Mouse (Mus musculus): ENCODE measurements around the gene Camk2d. TPM values are rescaled to one million over a fixed set of nuclear protein-coding genes. Genes with fewer than 3 reads are reported as not detected.

Gene Camk2d
- total and polyA plus RNA-seq, 3 experiments: 66.1 to 80.4 (median 77.3) TPM

GRCm38 (mm10) chr3:126595456-126595855 is 646 bp upstream of the Camk2d start:
- DNase-seq (ENCODE audit: extremely low read depth): no peak
- no peak overlapping the region for H3K4me3 ChIP-seq (replicated peaks in 1 of 3; ENCODE audit: low read depth in 2 of 3, low read length in 2 of 3, poor library complexity in 1 of 3)
- in situ Hi-C loops (cut with MboI; ENCODE audit: low pct_ligation_motif_present, low pct_unique_long_range_greater_than_20kb, low sequenced_read_pairs) (loop anchor here (5.0 to 10.0 kb wide), 2 partner anchors 67 to 179 kb away; no protein-coding TSS in a partner anchor), dilution Hi-C loops (cut with MboI; ENCODE audit: extremely low pct_ligation_motif_present, extremely low pct_unique_long_range_greater_than_20kb, low sequenced_read_pairs) (no loop called here)
- no peaks in the 10 kb centered on the region for H3K27me3 ChIP-seq (replicated peaks)
- peaks cover 3% of the 10 kb centered on the region for H3K9me3 ChIP-seq (replicated peaks; ENCODE audit: low read length)
- peaks cover 0 to 15% of the 10 kb centered on the region in 2 experiments; a peak in 2 of 4 replicates for H3K4me1 ChIP-seq (ENCODE audit: control insufficient read depth in 1 of 2, insufficient read depth in 2 of 2)
- peaks cover 4 to 9% of the 10 kb centered on the region in 2 experiments for H3K36me3 ChIP-seq (replicated peaks in 1 of 2; ENCODE audit: control insufficient read depth in 1 of 2, insufficient read depth in 1 of 2, low read length in 1 of 2)
- H3K27ac ChIP-seq (ENCODE audit: insufficient read depth, low read depth): no peak overlapping the region
- H3K79me2 ChIP-seq (replicated peaks; ENCODE audit: control insufficient read depth, extremely low read depth, insufficient read depth, poor library complexity, severe bottlenecking): peaks cover 26% of the 10 kb centered on the region
- H3K9ac ChIP-seq (ENCODE audit: insufficient read depth, low read depth): 0 out of 2 replicates have a peak overlapping the region, but pooled peaks have one; percentile 11
- H3K4me2 ChIP-seq (ENCODE audit: insufficient read depth, low read depth, poor library complexity, severe bottlenecking): peak overlapping the region; percentile 49; the same call in 1 of the 2 replicates
- TF ChIP-seq ZMIZ1 (IDR thresholded peaks at IDR 0.05; ENCODE audit: low read depth, low read length) (no peak), JUND (conservative IDR thresholded peaks at IDR 0.05; ENCODE audit: low read depth, low read length) (no peak), MAFK (IDR thresholded peaks at IDR 0.05; ENCODE audit: insufficient replicate concordance, low read length) (no peak), TBP (conservative IDR thresholded peaks at IDR 0.05; ENCODE audit: low read depth, low read length) (no peak), MYC (IDR thresholded peaks at IDR 0.05; ENCODE audit: low read depth, low read length) (no peak), HCFC1 (IDR thresholded peaks at IDR 0.05; ENCODE audit: low read depth, low read length) (no peak), USF2 (conservative IDR thresholded peaks at IDR 0.05; ENCODE audit: low read depth, low read length) (no peak), MXI1 (IDR thresholded peaks at IDR 0.05; ENCODE audit: low read depth, low read length) (no peak), CTCF (conservative IDR thresholded peaks at IDR 0.05 in 1 of 2, IDR thresholded peaks at IDR 0.05 in 1 of 2; ENCODE audit: low read depth in 2 of 2, low read length in 2 of 2) (no peak), TCF12 (IDR thresholded peaks at IDR 0.05; ENCODE audit: low read depth, low read length) (no peak), KAT2A (IDR thresholded peaks at IDR 0.05; ENCODE audit: insufficient replicate concordance, low read length) (no peak), ZKSCAN1 (IDR thresholded peaks at IDR 0.05; ENCODE audit: borderline replicate concordance, low read depth, low read length) (no peak), MAZ (IDR thresholded peaks at IDR 0.05; ENCODE audit: low read depth, low read length) (no peak), ZC3H11A (IDR thresholded peaks at IDR 0.05; ENCODE audit: low read depth, low read length) (no peak), JUN (IDR thresholded peaks at IDR 0.05; ENCODE audit: insufficient read depth, low read depth, low read length) (no peak)

DNA sequence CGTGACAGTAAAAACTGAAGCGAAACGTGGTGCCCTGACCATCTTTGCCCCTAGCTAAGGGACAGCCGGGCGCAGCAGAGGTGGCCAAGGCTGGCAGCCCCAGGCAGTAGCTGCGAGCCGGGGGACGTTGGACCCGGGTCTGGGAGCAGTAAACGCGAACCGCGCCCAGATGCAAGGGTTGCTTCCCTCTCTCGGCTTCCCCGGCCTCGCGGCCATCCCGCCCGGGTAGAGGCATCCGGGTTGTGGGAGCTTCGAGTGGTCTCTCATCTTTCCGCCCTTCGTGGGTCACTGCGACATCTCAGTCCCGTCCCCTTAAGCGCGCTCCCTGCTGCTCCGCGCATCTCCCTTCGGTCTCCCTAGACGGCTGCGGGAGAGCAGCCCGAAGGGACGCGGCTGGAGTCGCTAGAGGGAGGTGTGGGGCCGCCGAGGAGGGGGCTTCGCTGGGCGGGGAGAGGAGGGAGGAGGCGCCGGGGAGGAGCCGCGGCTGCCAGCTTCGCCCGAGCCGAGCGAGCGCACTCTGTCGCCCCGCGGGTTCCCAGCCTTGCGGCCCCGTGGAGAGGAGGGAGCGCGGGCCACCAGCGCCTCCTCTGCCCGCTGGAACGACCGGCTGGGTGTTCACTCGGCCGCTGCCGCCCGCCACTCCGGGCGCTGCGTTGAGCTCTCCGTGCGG is 524 bp downstream of the Camk2d start:
- dilution Hi-C loops (cut with MboI; ENCODE audit: extremely low pct_ligation_motif_present, extremely low pct_unique_long_range_greater_than_20kb, low sequenced_read_pairs) (no loop called here), in situ Hi-C loops (cut with MboI; ENCODE audit: low pct_ligation_motif_present, low pct_unique_long_range_greater_than_20kb, low sequenced_read_pairs) (loop anchor here (5.0 to 10.0 kb wide), 2 partner anchors 66 to 178 kb away; no protein-coding TSS in a partner anchor)
- H3K9me3 ChIP-seq (replicated peaks; ENCODE audit: low read length): peaks cover 7% of the 10 kb centered on the region
- peaks cover 0 to 17% of the 10 kb centered on the region in 2 experiments; a peak in 2 of 4 replicates for H3K4me1 ChIP-seq (ENCODE audit: control insufficient read depth in 1 of 2, insufficient read depth in 2 of 2)
- no peak for DNase-seq (ENCODE audit: extremely low read depth)
- H3K27ac ChIP-seq (ENCODE audit: insufficient read depth, low read depth): peak overlapping the region; percentile 88
- H3K79me2 ChIP-seq (replicated peaks; ENCODE audit: control insufficient read depth, extremely low read depth, insufficient read depth, poor library complexity, severe bottlenecking): peaks cover 36% of the 10 kb centered on the region
- H3K36me3 ChIP-seq (replicated peaks in 1 of 2; ENCODE audit: control insufficient read depth in 1 of 2, insufficient read depth in 1 of 2, low read length in 1 of 2): peaks cover 12 to 21% of the 10 kb centered on the region in 2 experiments
- peak overlapping the region; percentile 86 for H3K9ac ChIP-seq (ENCODE audit: insufficient read depth, low read depth)
- H3K4me3 ChIP-seq (replicated peaks in 1 of 3; ENCODE audit: low read depth in 2 of 3, low read length in 2 of 3, poor library complexity in 1 of 3): peak overlapping the region; percentile 81 to 97 (median 94)
- no peaks in the 10 kb centered on the region for H3K27me3 ChIP-seq (replicated peaks)
- H3K4me2 ChIP-seq (ENCODE audit: insufficient read depth, low read depth, poor library complexity, severe bottlenecking): peak overlapping the region; percentile 14; the same call in 1 of the 2 replicates
- TF ChIP-seq E2F4 (IDR thresholded peaks at IDR 0.05; ENCODE audit: insufficient replicate concordance, low read depth, low read length) (no peak), MEF2A (IDR thresholded peaks at IDR 0.05; ENCODE audit: borderline replicate concordance, low read depth, low read length) (peak; percentile 54), MAZ (IDR thresholded peaks at IDR 0.05; ENCODE audit: low read depth, low read length) (peak; percentile 98), ZNF384 (IDR thresholded peaks at IDR 0.05; ENCODE audit: low read depth, low read length) (no peak), SMC3 (IDR thresholded peaks at IDR 0.05; ENCODE audit: low read depth, low read length) (peak; percentile 64), IRF4 (IDR thresholded peaks at IDR 0.05; ENCODE audit: low read depth, low read length) (no peak), KAT2A (IDR thresholded peaks at IDR 0.05; ENCODE audit: insufficient replicate concordance, low read length) (no peak), POLR2A (IDR thresholded peaks at IDR 0.05; ENCODE audit: low read depth, low read length) (no peak; the same call in 1 of the 2 replicates), HCFC1 (IDR thresholded peaks at IDR 0.05; ENCODE audit: low read depth, low read length) (no peak), ZMIZ1 (IDR thresholded peaks at IDR 0.05; ENCODE audit: low read depth, low read length) (no peak), BHLHE40 (IDR thresholded peaks at IDR 0.05; ENCODE audit: low read depth, low read length) (no peak; the same call in 1 of the 2 replicates), JUN (IDR thresholded peaks at IDR 0.05; ENCODE audit: insufficient read depth, low read depth, low read length) (no peak), ELF1 (IDR thresholded peaks at IDR 0.05; ENCODE audit: low read depth, low read length) (no peak), USF1 (IDR thresholded peaks at IDR 0.05; ENCODE audit: low read depth, low read length) (no peak), JUND (conservative IDR thresholded peaks at IDR 0.05; ENCODE audit: low read depth, low read length) (no peak), MAFK (IDR thresholded peaks at IDR 0.05; ENCODE audit: insufficient replicate concordance, low read length) (no peak), NRF1 (IDR thresholded peaks at IDR 0.05; ENCODE audit: low read depth, low read length) (no peak), RAD21 (IDR thresholded peaks at IDR 0.05; ENCODE audit: low read depth, low read length) (peak; percentile 69), MYC (IDR thresholded peaks at IDR 0.05; ENCODE audit: low read depth, low read length) (no peak), ZKSCAN1 (IDR thresholded peaks at IDR 0.05; ENCODE audit: borderline replicate concordance, low read depth, low read length) (no peak), EP300 (IDR thresholded peaks at IDR 0.05; ENCODE audit: low read length) (no peak), RCOR1 (conservative IDR thresholded peaks at IDR 0.05; ENCODE audit: low read depth, low read length) (no peak), TCF12 (IDR thresholded peaks at IDR 0.05; ENCODE audit: low read depth, low read length) (peak; percentile 58; the same call in 1 of the 2 replicates)

Data from CH12.LX (cell line).